Mouse (Mus musculus) neutrophil, adult 83 days (primary cell): Measurements from ENCODE around the gene Tmod4. TPM values are rescaled to one million over a fixed set of nuclear protein-coding genes. Genes with fewer than 3 reads are reported as not detected.

ENCODE experiments used
- total RNA-seq, 2 experiments: library from RNA; stranded (reverse); gene quantifications; one replicate each; pipeline ENCODE4 v1.2.4; 2023

Tmod4 gene
- total RNA-seq: 1 to 10 TPM in 1 of 2 experiments, under 1 TPM in 1; 0.99 to 1.6 TPM

DNA sequence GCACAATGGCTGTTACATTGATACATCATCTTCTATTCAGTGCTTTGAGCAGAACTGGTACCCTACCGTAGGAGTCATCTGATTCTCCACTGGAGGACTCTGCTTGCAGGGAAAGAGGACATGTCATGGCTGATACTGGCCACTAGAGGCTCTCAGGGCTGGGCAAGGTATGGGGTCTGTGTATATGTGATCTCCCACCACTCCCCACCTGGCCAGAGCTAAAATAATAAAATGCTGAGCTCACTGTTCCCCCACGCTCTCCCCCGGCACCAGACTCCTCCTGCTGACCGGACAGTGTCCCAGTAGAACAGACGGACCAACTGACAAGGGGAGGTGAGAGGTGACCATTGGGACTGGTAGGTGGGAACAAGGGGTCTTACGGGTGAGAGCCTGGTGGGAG, at the start of gene Tmod4:
Gene Tmod4, plus strand, starts transcription at position 231 of the 400 bp plus-strand sequence.

DNA sequence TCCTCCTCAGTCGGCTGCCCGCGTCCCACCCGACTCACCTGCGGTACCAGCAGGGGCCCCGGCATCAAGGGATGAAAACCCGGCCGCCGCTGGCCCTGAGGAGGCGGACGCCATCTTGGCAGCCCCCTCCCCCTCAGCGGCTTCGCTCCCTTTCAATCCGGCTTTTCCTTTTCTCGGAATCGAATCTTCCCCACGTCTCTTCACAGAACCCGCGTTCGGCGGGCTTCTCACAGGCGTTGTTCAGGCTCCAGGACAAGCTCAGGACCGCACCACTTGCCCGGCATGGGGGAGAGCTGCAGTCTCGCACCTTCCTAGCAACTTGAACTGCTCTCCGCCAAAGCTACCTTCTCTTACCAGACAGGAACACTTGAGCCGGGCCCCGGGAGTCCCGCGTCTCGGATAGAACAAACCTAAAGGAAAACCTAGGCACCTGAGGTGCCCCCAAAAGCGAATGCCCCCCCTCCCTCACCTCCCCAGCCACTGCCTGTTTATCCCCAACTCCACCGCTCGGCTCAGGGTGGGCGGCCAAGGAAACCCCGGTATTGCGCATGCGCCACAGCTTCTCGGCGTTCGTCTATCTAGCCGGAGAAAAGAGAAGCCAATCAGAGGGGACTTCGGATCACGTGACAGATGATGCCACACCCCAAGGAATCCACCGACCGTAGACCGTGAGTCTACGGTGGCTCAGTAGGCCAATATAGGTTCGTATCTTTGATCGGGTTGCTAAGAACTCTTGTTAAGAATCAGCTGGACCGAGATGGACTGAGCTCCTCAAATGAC, 17.7 kb upstream of the Tmod4 start, which contains the start of gene Pip5k1a:
Gene Pip5k1a, minus strand, starts transcription at position 593 of the 780 bp plus-strand sequence.

DNA sequence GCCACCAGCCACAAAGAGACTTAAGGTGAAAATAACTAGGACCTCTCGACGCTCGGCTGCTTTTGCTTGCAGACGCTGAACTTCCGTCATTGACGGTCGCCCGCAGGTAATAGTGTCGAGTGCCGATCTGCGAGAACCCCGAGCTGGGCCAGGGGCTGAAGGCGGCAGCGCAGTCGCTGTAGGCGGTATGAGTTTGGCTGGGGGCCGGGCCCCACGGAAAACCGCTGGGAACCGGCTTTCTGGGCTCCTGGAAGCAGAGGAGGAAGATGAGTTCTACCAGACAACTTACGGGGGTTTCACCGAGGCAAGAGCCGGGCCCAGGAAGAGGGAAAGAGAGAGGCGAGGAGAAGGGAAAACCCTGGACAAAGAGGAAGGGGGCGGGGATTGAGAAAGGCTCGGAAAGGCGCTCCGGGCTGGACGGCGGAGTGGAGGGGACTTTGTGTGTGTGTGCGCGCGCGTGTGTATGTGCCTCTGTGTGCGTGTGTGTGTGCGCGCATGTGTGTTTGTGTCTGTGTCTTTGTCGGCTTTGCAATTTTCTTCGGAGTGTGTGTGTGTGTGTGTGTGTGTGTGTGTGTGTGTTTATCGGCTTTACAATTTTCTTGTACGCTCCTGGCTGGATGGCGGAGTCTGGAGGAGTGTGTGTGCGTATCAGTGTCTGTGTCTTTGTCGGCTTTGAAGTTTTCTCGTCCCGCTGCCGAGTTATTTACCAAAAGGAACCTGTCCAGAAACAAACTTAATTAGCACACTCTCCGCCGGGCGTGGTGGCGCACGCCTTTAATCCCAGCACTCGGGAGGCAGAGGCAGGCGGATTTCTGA, 13.2 kb upstream of the Tmod4 start, which contains the start of gene Vps72:
Gene Vps72, plus strand, starts transcription at position 112 of the 816 bp plus-strand sequence.

DNA sequence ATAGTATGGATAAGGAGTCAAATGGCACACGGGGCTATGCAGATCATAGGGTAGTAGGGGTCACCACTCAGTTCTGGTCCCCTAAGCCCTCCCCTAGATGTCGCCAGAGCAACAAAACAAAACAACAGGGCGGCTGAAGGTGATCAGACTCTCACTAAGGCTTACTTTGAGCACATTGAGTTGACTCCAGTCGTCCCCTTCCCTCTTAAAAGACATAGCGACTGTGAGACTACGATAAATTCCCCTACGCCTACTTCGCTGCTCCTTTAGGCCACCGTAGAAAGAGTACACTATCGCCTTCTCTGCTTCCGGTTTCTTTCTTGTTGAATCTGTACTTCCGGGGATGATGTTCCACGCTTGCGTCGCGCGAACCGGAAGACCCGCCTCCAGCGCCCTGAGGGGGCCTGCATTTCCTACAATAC, 9.4 kb downstream of the Tmod4 start, which contains the start of the genes Scnm1 and Lysmd1:
Gene Scnm1, minus strand, starts transcription at position 332 of the 422 bp plus-strand sequence.
Gene Lysmd1, plus strand, starts transcription at position 409 of the 422 bp plus-strand sequence.

DNA sequence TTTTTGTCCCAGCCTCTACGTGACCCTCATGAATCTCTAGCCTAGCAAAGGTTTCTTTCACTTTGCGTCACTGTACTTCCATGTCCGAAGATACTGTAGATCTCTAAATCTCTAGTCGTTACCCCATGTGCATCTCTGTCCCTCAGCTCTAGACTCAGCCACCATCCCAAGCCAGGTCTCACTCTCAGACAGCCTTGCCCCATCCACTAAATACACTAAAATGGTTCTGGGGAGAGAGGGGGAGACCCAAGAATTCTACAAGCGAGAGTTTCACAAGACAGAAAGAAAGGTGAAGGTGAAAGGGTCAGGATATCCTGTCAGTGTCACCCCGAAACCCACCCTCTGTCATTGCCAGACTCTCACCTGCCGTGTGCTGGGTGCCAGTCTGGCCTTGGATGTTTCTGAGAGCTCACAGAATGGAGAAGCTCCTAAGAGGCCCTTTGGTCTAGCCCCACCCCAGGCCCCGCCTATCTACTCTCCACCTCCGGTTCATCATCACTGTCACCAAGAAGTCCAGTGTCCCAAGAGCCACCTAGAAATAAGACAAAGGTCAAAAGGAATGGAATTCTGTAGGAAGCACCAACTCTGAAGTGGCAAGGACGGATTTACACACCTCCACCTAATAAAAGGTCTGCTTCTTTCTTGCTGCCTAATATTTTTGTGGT, 17.8 kb downstream of the Tmod4 start, which contains the start of gene Tnfaip8l2:
Gene Tnfaip8l2, minus strand, starts transcription at position 409 of the 665 bp plus-strand sequence.

DNA sequence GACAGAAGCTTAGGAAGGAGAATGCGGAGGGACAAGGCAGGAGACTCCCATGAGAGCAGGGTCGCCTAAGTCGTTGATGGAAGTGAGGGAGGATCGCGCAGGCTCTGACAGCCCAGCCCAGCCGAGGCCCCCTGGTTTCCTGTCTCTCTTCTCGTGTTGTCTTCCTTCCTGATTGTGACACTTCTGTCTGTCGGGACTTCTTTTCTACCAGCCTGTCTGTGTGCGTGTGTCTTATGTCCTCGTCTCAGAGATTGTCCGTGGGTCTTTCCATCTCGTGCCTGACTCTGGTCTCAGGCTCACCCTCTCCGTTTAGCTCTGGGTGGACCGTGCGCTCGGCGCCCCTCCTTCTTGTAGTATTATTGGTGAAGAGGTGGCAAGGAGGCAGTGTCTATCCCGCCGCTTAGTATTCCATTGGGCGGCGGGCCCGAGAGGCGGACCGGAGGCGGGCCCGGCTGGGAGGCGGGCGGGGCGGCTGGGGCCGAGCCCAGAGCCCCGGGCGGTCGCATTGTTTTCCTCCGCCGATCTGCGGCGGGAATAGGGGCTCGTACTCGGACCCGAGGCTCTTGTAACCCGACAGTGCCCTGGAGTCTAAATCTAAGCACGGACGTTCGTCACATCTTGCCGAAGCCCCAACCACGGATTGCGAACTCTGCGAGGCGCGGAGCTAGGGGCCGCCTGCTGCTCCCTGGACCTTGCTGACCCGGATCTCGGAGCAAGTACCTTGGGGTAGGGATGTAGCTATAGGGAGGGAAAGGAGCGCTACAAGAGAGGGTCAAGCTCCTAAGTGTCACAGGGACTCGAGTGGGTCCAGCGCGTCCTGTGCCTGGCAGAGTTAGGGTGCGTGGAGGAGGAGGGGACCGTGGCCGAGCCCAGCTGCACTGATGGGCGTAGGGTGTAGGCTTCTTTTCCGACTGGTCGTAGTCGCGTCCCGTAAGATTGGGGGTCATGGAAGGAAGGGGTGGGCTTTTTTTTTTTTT, 36.0 kb downstream of the Tmod4 start, which contains the start of gene Sema6c:
Gene Sema6c, plus strand, starts transcription at position 471 of the 977 bp plus-strand sequence.

Other genes with a start within 250 kb of the Tmod4 start
- gene Psmb4, start 237.5 kb upstream of the Tmod4 start, total RNA-seq: 100 to 1,000 TPM; 195 to 207 TPM
- 10 to 100 TPM; 22.3 to 30.2 TPM for gene Selenbp1, start 191.4 kb upstream of the Tmod4 start, total RNA-seq
- gene Rfx5, start 170.4 kb upstream of the Tmod4 start, total RNA-seq: 10 to 100 TPM; 13.9 to 16.8 TPM
- gene Pi4kb, start 149.7 kb upstream of the Tmod4 start, total RNA-seq: 10 to 100 TPM; 29.4 to 40.4 TPM
- 10 to 100 TPM; 44.6 to 57.4 TPM for gene Zfp687, start 109.0 kb upstream of the Tmod4 start, total RNA-seq
- 10 to 100 TPM; 92.0 to 99.5 TPM for gene Psmd4, start 81.9 kb upstream of the Tmod4 start, total RNA-seq
- gene Pip5k1a, start 17.5 kb upstream of the Tmod4 start, total RNA-seq: 10 to 100 TPM; 20.7 to 26.5 TPM
- 10 to 100 TPM; 31.0 to 35.0 TPM for gene Vps72, start 13.5 kb upstream of the Tmod4 start, total RNA-seq
- gene Scnm1, start 9.5 kb downstream of the Tmod4 start, total RNA-seq: 10 to 100 TPM; 42.7 to 50.8 TPM
- gene Lysmd1, start 9.6 kb downstream of the Tmod4 start, total RNA-seq: 1 to 10 TPM; 2.6 to 3.2 TPM
- 10 to 100 TPM; 78.5 to 90.9 TPM for gene Tnfaip8l2, start 17.9 kb downstream of the Tmod4 start, total RNA-seq
- gene Sema6c, start 36.0 kb downstream of the Tmod4 start, total RNA-seq: 1 to 10 TPM in 1 of 2 experiments, under 1 TPM in 1; 0.79 to 1.2 TPM
- gene Gabpb2, start 93.4 kb downstream of the Tmod4 start, total RNA-seq: 10 to 100 TPM; 38.9 to 47.6 TPM
- 100 to 1,000 TPM; 224 to 236 TPM for gene Cdc42se1, start 104.3 kb downstream of the Tmod4 start, total RNA-seq
- gene Mllt11, start 107.7 kb downstream of the Tmod4 start, total RNA-seq: 1 to 10 TPM; 2.3 to 2.4 TPM
- gene Gm128, start 117.1 kb downstream of the Tmod4 start, total RNA-seq: not detected
- gene Bnipl, start 126.7 kb downstream of the Tmod4 start, total RNA-seq: under 1 TPM in 1 of 2 experiments, not detected in 1; 0.44 TPM
- gene Mindy1, start 156.9 kb downstream of the Tmod4 start, total RNA-seq: 100 to 1,000 TPM; 127 to 146 TPM
- 10 to 100 TPM; 17.4 to 19.3 TPM for gene Prune1, start 157.6 kb downstream of the Tmod4 start, total RNA-seq
- gene Anxa9, start 182.7 kb downstream of the Tmod4 start, total RNA-seq: 1 to 10 TPM; 2.6 to 2.8 TPM
- gene Cers2, start 190.3 kb downstream of the Tmod4 start, total RNA-seq: 100 to 1,000 TPM; 130 to 136 TPM
- gene Setdb1, start 232.7 kb downstream of the Tmod4 start, total RNA-seq: 10 to 100 TPM; 20.0 to 21.0 TPM